Comparison of ENCODE assay signal across 27 mouse cellular contexts in the genomic region with DNA sequence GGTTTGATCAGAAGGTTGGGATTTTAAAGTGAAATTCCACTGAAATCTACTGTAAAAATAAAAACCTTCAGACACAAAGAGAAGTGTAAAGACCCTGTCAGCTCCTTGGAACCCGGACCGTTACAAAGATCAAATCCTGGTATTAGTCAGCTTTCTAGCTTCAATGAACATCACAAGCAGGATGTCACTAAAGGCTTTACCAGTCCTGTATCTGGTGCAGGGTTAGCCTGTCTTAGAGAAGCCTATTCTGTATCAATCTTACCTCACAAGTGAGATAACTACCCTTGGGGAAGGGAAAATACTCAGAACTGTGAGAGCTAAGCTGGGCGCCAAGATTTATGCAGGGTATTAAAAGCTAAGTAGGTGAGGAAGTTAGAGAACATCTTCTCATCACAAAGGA.
"Had no signal": no experiment of that assay in that cellular context is flagged by ENCODE, and none has a peak within 500 bp of the region (broad histone marks: within the 10 kb centered on the region; RNA-seq: fewer than 3 reads in every experiment).

No protein-coding gene starts in this region.

- H3K9me3 ChIP-seq: heart, embryonic 10.5 days; heart, embryonic 12.5 days; hindbrain, embryonic 10.5 days; hindbrain, embryonic 12.5 days; kidney, embryonic 15.5 days; limb, embryonic 10.5 days; limb, embryonic 12.5 days; liver, embryonic 13.5 days had no signal

- DNase-seq: gastrocnemius, adult 2 months; gastrocnemius, postnatal 10 days; gastrocnemius, postnatal 25 days; heart, adult 18-20 months; heart, postnatal 10 days; heart, postnatal 4 days; kidney, adult 11 months; kidney, adult 2 months; kidney, adult 9 months; kidney, postnatal 14 days; kidney, postnatal 36 days; layer of hippocampus, adult 9-11 months; layer of hippocampus, postnatal 36 days; liver; liver, embryonic 13.5 days had no signal

- H3K4me2 ChIP-seq: heart, embryonic 12.5 days; hindbrain, embryonic 12.5 days; hindbrain, embryonic 14.5 days; kidney, embryonic 15.5 days; limb, embryonic 12.5 days; liver, embryonic 11.5 days; liver, embryonic 13.5 days had no signal

- H3K4me3 ChIP-seq: gastrocnemius, adult 2 months; heart, embryonic 10.5 days; heart, embryonic 12.5 days; hindbrain, embryonic 10.5 days; hindbrain, embryonic 12.5 days; kidney, embryonic 15.5 days; limb, embryonic 10.5 days; limb, embryonic 12.5 days; liver, embryonic 13.5 days had no signal

- H3K27ac ChIP-seq: gastrocnemius, adult 2 months; heart, embryonic 10.5 days; hindbrain, embryonic 10.5 days; hindbrain, embryonic 12.5 days; hindbrain, embryonic 14.5 days; kidney, embryonic 15.5 days; kidney, postnatal 0 days; limb, embryonic 10.5 days; limb, embryonic 12.5 days; liver, embryonic 13.5 days had no signal

- H3K9ac ChIP-seq: heart, embryonic 12.5 days; hindbrain, embryonic 12.5 days; hindbrain, embryonic 14.5 days; kidney, embryonic 15.5 days; limb, embryonic 12.5 days; liver, embryonic 13.5 days had no signal

- H3K4me1 ChIP-seq: heart, embryonic 10.5 days; heart, embryonic 12.5 days; kidney, embryonic 15.5 days; limb, embryonic 10.5 days; limb, embryonic 12.5 days had no signal

- ATAC-seq: hindbrain, embryonic 16.5 days; intestine, embryonic 16.5 days had no signal

- H3K36me3 ChIP-seq: heart, embryonic 10.5 days; heart, embryonic 12.5 days; hindbrain, embryonic 10.5 days; hindbrain, embryonic 12.5 days; kidney, embryonic 15.5 days; limb, embryonic 10.5 days; limb, embryonic 12.5 days; liver, embryonic 13.5 days had no signal

- H3K27me3 ChIP-seq: heart, embryonic 12.5 days; hindbrain, embryonic 12.5 days; kidney, embryonic 15.5 days; limb, embryonic 12.5 days; liver, embryonic 13.5 days had no signal
